In the genomic region with DNA sequence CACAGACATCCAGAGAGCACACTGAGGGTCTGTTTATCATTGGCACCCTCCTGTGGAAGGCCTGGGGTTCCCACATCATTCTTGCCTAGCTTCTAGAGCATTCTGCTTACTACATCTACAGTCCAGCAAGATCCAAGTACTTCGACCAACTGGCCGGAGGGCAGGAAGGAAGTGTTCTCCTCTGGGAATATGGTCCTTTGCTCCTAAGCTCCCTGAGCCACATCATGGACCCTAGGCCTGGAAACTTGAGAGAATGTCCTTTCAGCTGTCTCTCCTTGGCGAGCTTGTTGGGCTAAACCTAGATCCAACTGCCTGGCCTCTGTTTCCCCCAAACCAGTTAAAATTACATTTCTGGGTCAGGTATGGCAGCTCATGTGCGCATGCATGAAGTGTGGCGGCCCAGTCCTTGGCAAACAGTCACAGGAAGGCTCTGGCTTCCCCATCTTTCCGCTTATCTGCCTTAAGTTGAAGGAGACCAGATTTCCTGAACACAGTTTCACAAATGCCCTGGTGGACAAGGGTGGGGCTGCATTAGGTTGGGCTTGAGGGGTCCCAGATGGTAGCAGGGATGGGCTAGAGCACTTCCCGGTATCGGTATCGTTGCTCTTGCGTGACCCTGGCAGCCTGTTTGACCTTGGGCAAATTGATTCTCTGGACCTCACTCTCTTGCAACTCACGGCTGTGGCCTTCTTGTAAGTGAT, we compare ENCODE assay signal across 12 mouse cellular contexts. TPM values are rescaled to one million over a fixed set of nuclear protein-coding genes. Genes with fewer than 3 reads are reported as not detected.
DNase-seq lines count a peak whose midpoint lies in the region; ATAC-seq and TF ChIP-seq lines count a peak whose summit lies in the region.
"Had no signal": no experiment of that assay in that cellular context is flagged by ENCODE, and none has a peak within 500 bp of the region (broad histone marks: within the 10 kb centered on the region; RNA-seq: fewer than 3 reads in every experiment).

No protein-coding gene starts in this region.

- no peak for ATAC-seq in kidney, embryonic 15.5 days (replicated peaks; ENCODE audit: low FRiP score)
- ATAC-seq: forebrain, embryonic 13.5 days had no signal

- H3K4me2 ChIP-seq in kidney, embryonic 15.5 days = no peak overlapping the region
- H3K4me2 ChIP-seq: forebrain, embryonic 13.5 days; liver, embryonic 15.5 days had no signal

- H3K4me3 ChIP-seq in gastrocnemius, adult 2 months = no peak overlapping the region
- H3K4me3 ChIP-seq in heart, adult 2 months = no peak overlapping the region
- H3K4me3 ChIP-seq in kidney, embryonic 15.5 days (replicated peaks) = no peak overlapping the region
- H3K4me3 ChIP-seq: forebrain, embryonic 13.5 days; liver, embryonic 15.5 days had no signal

- TF ChIP-seq CTCF in gastrocnemius, adult 2 months (IDR thresholded peaks at IDR 0.05) = no peak
- peak; percentile 51 for TF ChIP-seq CTCF in heart, adult 2 months (IDR thresholded peaks at IDR 0.05)

- H3K79me2 ChIP-seq in heart, adult 2 months (replicated peaks; ENCODE audit: control insufficient read depth, insufficient read depth, low read length) = no peaks in the 10 kb centered on the region

- intact Hi-C loops in gastrocnemius, adult 2 months (cut with DNase I) = no loop called here
- intact Hi-C loops in heart, adult 2 months (cut with DNase I) = no loop called here

- peak; percentile 60; the same call in 1 of the 2 replicates for TF ChIP-seq EP300 in heart, adult 2 months (IDR thresholded peaks at IDR 0.05; ENCODE audit: insufficient read depth, low read depth, low read length)

- no peak overlapping the region for H3K9ac ChIP-seq in heart, adult 2 months (ENCODE audit: low read depth, low read length)
- no peak overlapping the region for H3K9ac ChIP-seq in kidney, embryonic 15.5 days
- H3K9ac ChIP-seq: forebrain, embryonic 13.5 days; liver, embryonic 15.5 days had no signal

- 39% methylated on average over 11 of the region's 11 CpGs for WGBS in heart, adult 2 months
- 53% methylated on average over 11 of the region's 11 CpGs for WGBS in kidney, embryonic 15.5 days

- H3K9me3 ChIP-seq in kidney, embryonic 15.5 days (replicated peaks) = no peaks in the 10 kb centered on the region
- H3K9me3 ChIP-seq: forebrain, embryonic 13.5 days; liver, embryonic 15.5 days had no signal

- 0 out of 2 replicates have a peak overlapping the region, but pooled peaks have one; percentile 6 for H3K27ac ChIP-seq in gastrocnemius, adult 2 months
- H3K27ac ChIP-seq in heart, adult 2 months = peak overlapping the region; percentile 92
- peak overlapping the region; percentile 54 for H3K27ac ChIP-seq in kidney, embryonic 15.5 days
- H3K27ac ChIP-seq: forebrain, embryonic 13.5 days; liver, embryonic 15.5 days had no signal

- no peaks in the 10 kb centered on the region for H3K36me3 ChIP-seq in heart, adult 2 months (ENCODE audit: control insufficient read depth, insufficient read depth, low read length)
- H3K36me3 ChIP-seq in kidney, embryonic 15.5 days = no peaks in the 10 kb centered on the region
- H3K36me3 ChIP-seq: liver, embryonic 15.5 days had no signal

- DNase-seq in gastrocnemius, adult 2 months = no peak
- no peak for DNase-seq in gastrocnemius, postnatal 25 days
- DNase-seq in 416B (ENCODE audit: low read depth) (peak; percentile 48), adipocyte (ENCODE audit: low spot score) (no peak)
- DNase-seq in heart, adult 2 months = peak in 1 of 2 experiments; percentile 55
- DNase-seq in adrenal gland, postnatal 25 days = no peak
- DNase-seq in adrenal gland, adult 8-10 months = no peak
- DNase-seq: B cell, adult 2 months; cerebellum, postnatal 25 days had no signal

- TF ChIP-seq POLR2A in heart, adult 2 months (IDR thresholded peaks at IDR 0.05; ENCODE audit: insufficient read depth, low read depth, low read length) = peak; percentile 41; the same call in 1 of the 2 replicates

- H3K4me1 ChIP-seq in heart, adult 2 months (ENCODE audit: control insufficient read depth, insufficient read depth, low read length) = peaks cover 29% of the 10 kb centered on the region
- peaks cover 60% of the 10 kb centered on the region for H3K4me1 ChIP-seq in kidney, embryonic 15.5 days

- no peaks in the 10 kb centered on the region for H3K27me3 ChIP-seq in heart, adult 2 months (ENCODE audit: control insufficient read depth, insufficient read depth, low read length)
- no peaks in the 10 kb centered on the region for H3K27me3 ChIP-seq in kidney, embryonic 15.5 days

RNA-seq across cellular contexts. Expression of a gene that starts 3.2 kb away (rescaled TPM):
- 1 to 10 TPM; 1.1 to 1.5 TPM for total RNA-seq in gastrocnemius, adult 2 months (2021)
- 1 to 10 TPM; 1.5 to 4.7 TPM for total RNA-seq in gastrocnemius, postnatal 25 days (2021)
- 100 to 1,000 TPM; 236 to 263 TPM for total RNA-seq in heart, adult 2 months (2021)
- polyA plus RNA-seq in heart, adult 2 months (2012; rRNA removed) = 297 and 303 TPM in 2 replicates
- polyA plus RNA-seq in kidney, embryonic 15.5 days (2015; fragmentation: Nextera tagmentation; extraction: Ambion mirVana) = 71.4 and 81.3 TPM in 2 replicates
- 9.5 and 12.7 TPM in 2 replicates for total RNA-seq in adrenal gland, postnatal 25 days (2021)
- total RNA-seq in adrenal gland, adult 8-10 months (2022) = 10 to 100 TPM; 10.2 to 21.0 (median 17.6) TPM

RNA-seq across cellular contexts. Expression of a gene that starts 15.8 kb away (rescaled TPM):
- total RNA-seq in gastrocnemius, adult 2 months (2021) = 1 to 10 TPM in 1 of 2 experiments, under 1 TPM in 1; 0.61 to 3.2 TPM
- total RNA-seq in gastrocnemius, postnatal 25 days (2021) = 1 to 10 TPM; 1.2 to 2.3 TPM
- 10 to 100 TPM; 16.5 to 20.2 TPM for total RNA-seq in heart, adult 2 months (2021)
- 35.5 and 36.6 TPM in 2 replicates for polyA plus RNA-seq in heart, adult 2 months (2012; rRNA removed)
- polyA plus RNA-seq in kidney, embryonic 15.5 days (2015; fragmentation: Nextera tagmentation; extraction: Ambion mirVana) = 2.7 and 3.1 TPM in 2 replicates
- 0.64 and 2.0 TPM in 2 replicates for total RNA-seq in adrenal gland, postnatal 25 days (2021)
- 1 to 10 TPM; 1.1 to 2.7 (median 2.1) TPM for total RNA-seq in adrenal gland, adult 8-10 months (2022)

RNA-seq across cellular contexts. Expression of a gene that starts 20.9 kb away (rescaled TPM):
- total RNA-seq in gastrocnemius, adult 2 months (2021) = 10 to 100 TPM; 10.3 to 26.9 TPM
- total RNA-seq in gastrocnemius, postnatal 25 days (2021) = 10 to 100 TPM; 14.7 to 14.8 TPM
- 100 to 1,000 TPM; 118 to 132 TPM for total RNA-seq in heart, adult 2 months (2021)
- polyA plus RNA-seq in heart, adult 2 months (2012; rRNA removed) = 183 and 258 TPM in 2 replicates
- polyA plus RNA-seq in kidney, embryonic 15.5 days (2015; fragmentation: Nextera tagmentation; extraction: Ambion mirVana) = 0.27 and 0.49 TPM in 2 replicates
- 2.7 TPM in 2 replicates for total RNA-seq in adrenal gland, postnatal 25 days (2021)
- total RNA-seq in adrenal gland, adult 8-10 months (2022) = 1 to 10 TPM; 1.3 to 5.1 (median 2.6) TPM

Comparison
In these comparisons a context has a peak if more than half of its experiments do, and no peak if none do; other contexts are left out.
1. H3K27ac ChIP-seq: peak in every context shown above with its lines; median percentile 92 in heart, adult 2 months; 54 in kidney, embryonic 15.5 days; 6 in gastrocnemius, adult 2 months.
2. RNA of a gene that starts 3.2 kb away (total RNA-seq): 236 to 263 TPM in heart, adult 2 months; 10.2 to 21.0 TPM in adrenal gland, adult 8-10 months, 9.5 to 12.7 TPM in adrenal gland, postnatal 25 days, 1.5 to 4.7 TPM in gastrocnemius, postnatal 25 days and 1.1 to 1.5 TPM in gastrocnemius, adult 2 months; every median in the first group is over 10 times any median in the second.
3. RNA of a gene that starts 20.9 kb away (total RNA-seq): 118 to 132 TPM in heart, adult 2 months; 10.3 to 26.9 TPM in gastrocnemius, adult 2 months, 14.7 to 14.8 TPM in gastrocnemius, postnatal 25 days, 1.3 to 5.1 TPM in adrenal gland, adult 8-10 months and 2.7 TPM in adrenal gland, postnatal 25 days; every median in the first group is over 4 times any median in the second.